Mouse (Mus musculus) layer of hippocampus, adult 2 months (tissue): ENCODE data around the gene Slc16a9. TPM values are rescaled to one million over a fixed set of nuclear protein-coding genes. Genes with fewer than 3 reads are reported as not detected.
A peak's percentile ranks its signal among the peaks of the same experiment; 100 is the strongest.
"Not testable (repeated sequence)": the region's sequence is repeated elsewhere in the genome, so short reads cannot be mapped to it uniquely, and the experiment has no call there.

Experiments used
- DNase-seq, 2 experiments: peaks; one replicate each; pipeline ENCODE4 v3.0.0; 2022; ENCODE audit warnings: low spot score in 2 of 2
- H3K27ac ChIP-seq: fragments of 200-600 bp; 2 replicates; pipeline ENCODE4 v1.8.1; 2022
- H3K4me3 ChIP-seq: fragments of 200-600 bp; 2 replicates; pipeline ENCODE4 v1.8.1; 2022; ENCODE audit warnings: mild to moderate bottlenecking
- CTCF ChIP-seq: fragments of 200-600 bp; conservative IDR thresholded peaks from 2 replicates; pipeline ENCODE4 v1.8.1; 2022; ENCODE audit warnings: antibody characterized with exemption, mild to moderate bottlenecking, moderate library complexity
- long read RNA-seq, 2 experiments: library from polyadenylated mRNA; stranded (forward); transcript quantifications; one replicate each; pipeline ENCODE4 v2.0.0; 2021; ENCODE audit warnings: borderline mapping rate in 2 of 2
- total RNA-seq, 2 experiments: library from RNA; stranded (reverse); gene quantifications; 2 replicates each; pipeline ENCODE4 v1.2.3; 2021

The Slc16a9 gene
- 1 to 10 TPM; 1.8 to 3.1 TPM for total RNA-seq
- long read RNA-seq, experiment 1, partial matches to known transcripts, result 0 of 2 reads
- long read RNA-seq, experiment 1, other reads (novel, unspliced or antisense), result 0 of 2 reads
- long read RNA-seq, experiment 2, partial matches to known transcripts, result 0 of 4 reads
- long read RNA-seq, experiment 2, other reads (novel, unspliced or antisense), result 2 of 4 reads

GRCm38 (mm10) chr10:70244921-70245558, at the start of gene Slc16a9:
Gene Slc16a9, plus strand, starts transcription at chr10:70245100.
- H3K27ac ChIP-seq, result peak within 1 kb of the TSS; percentile 71
- peak within 1 kb of the TSS; percentile 61 for H3K4me3 ChIP-seq
- DNase-seq, result peak in 1 of 2 experiments; percentile 27
- TF ChIP-seq CTCF, result peak; percentile 59

DNA sequence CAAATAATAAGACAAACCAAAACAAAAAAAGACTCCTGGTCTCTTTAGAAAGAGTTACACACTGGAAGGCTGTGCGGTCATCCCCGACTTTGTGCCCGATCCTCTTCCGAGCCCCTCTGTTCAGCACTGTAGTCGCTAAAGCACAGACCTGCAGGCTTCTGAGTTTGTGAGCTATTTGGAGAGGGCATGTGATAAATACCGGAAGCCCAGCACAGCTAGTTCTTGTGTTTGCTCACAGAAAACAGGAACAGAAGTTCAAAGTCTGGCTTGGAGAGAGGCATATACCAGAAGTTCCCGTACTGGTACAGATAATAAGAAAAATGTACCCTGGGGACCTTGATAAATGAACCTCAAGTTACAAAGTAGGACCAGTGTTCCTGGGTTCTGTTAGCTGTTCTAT, 49.6 kb upstream of the Slc16a9 start:
- H3K27ac ChIP-seq, result peak overlapping the region; percentile 32; the same call in 1 of the 2 replicates
- H3K4me3 ChIP-seq, result no peak overlapping the region
- DNase-seq, result no peak
- no peak for TF ChIP-seq CTCF

DNA sequence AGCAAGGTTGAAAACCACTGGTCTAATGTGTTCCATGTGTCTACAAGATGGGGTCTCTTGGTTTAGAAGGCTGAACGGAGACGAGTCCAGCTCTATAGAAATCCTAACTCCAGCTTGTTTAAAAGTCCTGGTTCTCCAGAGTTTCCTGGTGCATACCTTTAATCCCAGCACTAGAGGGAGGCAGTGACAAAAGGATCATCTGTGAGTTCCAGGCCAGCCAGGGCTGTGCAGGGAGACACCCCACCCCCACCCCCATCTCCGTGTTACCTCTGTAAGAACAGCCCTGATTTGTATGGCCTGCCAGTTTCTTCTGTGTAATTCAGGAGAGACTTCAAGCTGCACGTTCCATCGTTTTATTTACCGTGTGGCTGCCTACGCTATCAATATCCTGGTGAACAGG, 49.1 kb upstream of the Slc16a9 start:
- TF ChIP-seq CTCF, result peak; percentile 75
- Histone ChIP-seq H3K27ac (peak overlapping the region; percentile 32; the same call in 1 of the 2 replicates), H3K4me3 (no peak overlapping the region)
- no peak for DNase-seq

- TF ChIP-seq CTCF, result no peak
- no peak for DNase-seq
- no peak overlapping the region for H3K27ac ChIP-seq
- H3K4me3 ChIP-seq, result no peak overlapping the region
Observed at GRCm38 (mm10) chr10:70196666-70197065, 48.2 kb upstream of the Slc16a9 start.

DNA sequence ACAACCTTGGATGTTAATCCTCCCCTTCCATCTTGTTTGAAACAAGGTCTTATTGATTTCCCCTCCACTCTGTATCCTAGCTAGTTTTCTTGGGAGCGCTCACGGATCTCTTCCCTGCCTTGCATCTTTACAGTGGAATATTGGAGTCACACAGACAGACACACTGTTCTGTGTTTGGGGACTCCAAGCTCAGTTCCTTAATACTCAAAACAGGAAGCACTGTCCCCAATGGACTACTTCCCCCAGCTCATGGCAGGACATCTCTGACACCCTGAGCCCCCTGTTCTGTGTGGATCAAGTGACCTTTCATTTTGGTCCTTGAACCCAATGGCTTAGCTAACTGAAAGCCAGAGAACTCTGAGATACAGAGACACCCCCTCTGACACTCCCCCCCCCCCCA, 47.3 kb upstream of the Slc16a9 start:
- H3K4me3 ChIP-seq, result no peak overlapping the region
- no peak overlapping the region for H3K27ac ChIP-seq
- TF ChIP-seq CTCF, result no peak
- DNase-seq, result no peak

DNA sequence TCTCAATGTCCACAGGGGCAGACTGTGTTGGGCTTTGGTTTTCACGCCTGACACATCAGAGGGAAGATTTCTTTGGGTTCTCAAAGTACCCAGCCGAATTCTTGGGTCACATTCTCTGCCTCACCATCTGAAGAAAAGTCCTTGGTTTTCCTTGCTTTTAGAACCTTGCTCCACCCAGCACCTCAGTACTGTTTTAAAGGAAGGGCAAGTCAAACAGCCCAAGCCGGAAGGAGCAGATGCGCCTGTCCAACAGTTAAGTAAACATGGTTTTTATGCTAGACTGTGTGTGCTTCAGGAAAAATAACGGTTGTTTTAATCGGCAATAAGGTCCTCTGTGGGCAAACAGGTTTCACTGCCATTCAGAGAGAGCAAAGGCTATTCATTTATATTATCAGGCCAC, 46.9 kb upstream of the Slc16a9 start:
- Histone ChIP-seq H3K4me3 (no peak overlapping the region), H3K27ac (no peak overlapping the region)
- DNase-seq, result no peak
- TF ChIP-seq CTCF, result no peak

DNA sequence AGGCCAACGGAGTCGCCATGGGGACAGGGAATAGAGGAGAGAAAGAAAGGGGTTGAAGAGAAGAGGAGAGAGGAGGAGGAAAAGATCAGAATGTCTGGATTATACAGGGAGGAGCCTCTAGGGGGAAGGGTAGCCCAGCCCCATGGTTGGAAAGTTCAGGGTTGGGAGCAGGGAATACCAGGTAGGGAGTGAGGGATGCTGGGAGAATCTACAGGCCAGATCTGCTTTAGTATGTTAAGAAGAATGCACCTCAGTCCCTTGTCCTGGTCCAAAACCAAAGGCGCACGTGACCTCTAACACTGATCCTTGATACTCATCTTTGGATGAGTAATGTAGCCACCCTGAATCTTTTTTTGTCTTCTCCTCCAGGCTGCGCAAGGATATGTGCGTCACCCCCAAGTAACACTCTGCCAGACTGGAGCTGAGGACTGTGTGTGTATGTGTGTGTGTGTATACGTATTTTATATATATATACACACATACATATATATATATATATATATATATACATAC, 45.9 kb upstream of the Slc16a9 start:
- H3K4me3 ChIP-seq, result no peak overlapping the region

GRCm38 (mm10) chr10:70199466-70200210, 45.3 kb upstream of the Slc16a9 start:
- Histone ChIP-seq H3K27ac (no peak overlapping the region), H3K4me3 (no peak overlapping the region)
- DNase-seq, result no peak
- TF ChIP-seq CTCF, result no peak

More for the DNA sequence above, 45.9 kb upstream of the Slc16a9 start:
- no peak for TF ChIP-seq CTCF
- no peak overlapping the region for H3K27ac ChIP-seq
- DNase-seq, result no peak

DNA sequence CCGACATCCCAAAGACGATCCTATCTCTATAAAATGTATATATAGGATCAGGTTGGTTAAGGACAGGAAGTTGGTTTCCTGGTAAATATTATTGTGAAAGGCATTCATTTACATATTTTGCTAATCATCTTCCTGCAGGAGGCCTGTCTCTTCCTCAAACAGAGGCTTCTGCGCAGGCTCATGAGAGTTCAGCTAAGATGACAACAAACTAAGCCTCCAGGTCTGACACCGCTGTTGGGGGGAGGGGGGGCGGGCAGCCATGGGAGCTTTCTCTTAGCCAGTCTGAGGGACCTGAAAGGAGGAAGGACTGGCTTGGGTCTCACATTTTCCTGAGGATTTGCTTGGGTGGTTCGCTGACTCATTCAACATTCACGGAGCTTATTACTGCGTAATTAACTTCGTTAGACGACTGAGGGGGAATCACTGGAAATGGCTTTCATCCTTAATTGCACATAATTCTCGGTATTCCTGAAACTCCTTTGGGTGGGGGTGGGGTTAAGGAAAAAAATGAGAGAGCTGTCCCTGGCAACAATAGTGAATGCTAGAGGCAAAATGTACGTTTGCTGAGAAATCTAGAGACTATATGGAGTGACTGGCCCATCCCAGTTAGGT, 43.9 kb upstream of the Slc16a9 start:
- no peak for TF ChIP-seq CTCF
- Histone ChIP-seq H3K4me3 (no peak overlapping the region), H3K27ac (no peak overlapping the region)
- no peak for DNase-seq

GRCm38 (mm10) chr10:70204505-70205399, 40.1 kb upstream of the Slc16a9 start, which contains the start of gene Mrln:
Gene Mrln, plus strand, starts transcription at chr10:70204664.
- TF ChIP-seq CTCF, result no peak
- Histone ChIP-seq H3K27ac (no peak within 1 kb of the TSS), H3K4me3 (no peak within 1 kb of the TSS)
- no peak for DNase-seq

GRCm38 (mm10) chr10:70211281-70211680, 33.6 kb upstream of the Slc16a9 start:
- no peak for TF ChIP-seq CTCF
- Histone ChIP-seq H3K27ac (no peak overlapping the region), H3K4me3 (no peak overlapping the region)
- no peak for DNase-seq

- no peak overlapping the region for H3K27ac ChIP-seq
- TF ChIP-seq CTCF, result no peak
- no peak for DNase-seq
- no peak overlapping the region for H3K4me3 ChIP-seq
Observed at GRCm38 (mm10) chr10:70220971-70221370, 23.9 kb upstream of the Slc16a9 start.

DNA sequence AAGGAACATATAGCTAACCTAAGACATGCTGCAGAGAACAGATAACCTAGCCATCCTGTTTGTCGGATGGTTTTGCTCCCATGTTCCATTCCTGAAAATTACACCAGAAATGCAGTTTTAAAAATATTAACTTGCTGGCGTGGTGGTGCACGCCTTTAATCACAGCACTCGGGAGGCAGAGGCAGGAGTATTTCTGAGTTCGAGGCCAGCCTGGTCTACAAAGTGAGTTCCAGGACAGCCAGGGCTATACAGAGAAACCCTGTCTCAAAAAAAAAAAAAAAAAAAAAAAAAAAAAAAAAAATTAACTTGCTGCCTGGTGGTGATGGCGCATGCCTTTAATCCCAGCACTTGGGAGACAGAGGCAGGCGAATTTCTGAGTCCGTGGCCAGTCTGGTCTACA, 22.7 kb upstream of the Slc16a9 start:
- not testable (repeated sequence) for H3K27ac ChIP-seq, H3K4me3 ChIP-seq, DNase-seq
